Mouse (Mus musculus) hindbrain, embryonic 12.5 days (tissue): ENCODE results near the gene Mettl5. TPM values are rescaled to one million over a fixed set of nuclear protein-coding genes. Genes with fewer than 3 reads are reported as not detected.
"Not testable (repeated sequence)": the region's sequence is repeated elsewhere in the genome, so short reads cannot be mapped to it uniquely, and the experiment has no call there.

Source experiments
- ATAC-seq: fragments of 200-750 bp; cut with Nextera tagmentation; 2 replicates; pipeline ENCODE4 v1.8.0; 2017; ENCODE audit warnings: moderate TSS enrichment; ENCODE audit not compliant: low FRiP score
- H3K27ac ChIP-seq: fragments of 300-500 bp; sonication (generic); 2 replicates; pipeline ENCODE4 v1.5.1; 2016; ENCODE audit warnings: mild to moderate bottlenecking
- H3K27me3 ChIP-seq: fragments of 300-500 bp; sonication (generic); 2 replicates; pipeline ENCODE4 v1.6.1; 2016; ENCODE audit warnings: mild to moderate bottlenecking
- H3K36me3 ChIP-seq: fragments of 300-500 bp; sonication (generic); 2 replicates; pipeline ENCODE4 v1.6.1; 2016; ENCODE audit warnings: mild to moderate bottlenecking
- H3K4me1 ChIP-seq: fragments of 300-500 bp; sonication (generic); 2 replicates; pipeline ENCODE4 v1.6.1; 2016
- H3K4me2 ChIP-seq: fragments of 300-500 bp; sonication (generic); replicated peaks from 2 replicates; pipeline ENCODE4 v1.6.1; 2016; ENCODE audit warnings: mild to moderate bottlenecking
- H3K4me3 ChIP-seq: fragments of 300-500 bp; sonication (generic); 2 replicates; pipeline ENCODE4 v1.5.1; 2016; ENCODE audit warnings: mild to moderate bottlenecking
- H3K9ac ChIP-seq: fragments of 300-500 bp; sonication (generic); 2 replicates; pipeline ENCODE4 v1.6.1; 2016; ENCODE audit warnings: mild to moderate bottlenecking, moderate library complexity
- H3K9me3 ChIP-seq: fragments of 300-500 bp; sonication (generic); replicated peaks from 2 replicates; pipeline ENCODE4 v1.6.1; 2016; ENCODE audit warnings: mild to moderate bottlenecking
- WGBS: fragments of 180-500 bp; shearing (Covaris S2); methylation state at CpG from one replicate; pipeline ENCODE4 v1.1.7; 2016; 5-methylcytosine and 5-hydroxymethylcytosine counted together
- polyA plus RNA-seq: library from polyadenylated mRNA; unstranded; fragments of >200 nt; fragmentation: Nextera tagmentation; extraction: Ambion mirVana; gene quantifications from 2 replicates; pipeline ENCODE4 v1.2.1, GENCODE M21; 2016

Gene Mettl5
- polyA plus RNA-seq = 34.6 and 35.3 TPM in 2 replicates

DNA sequence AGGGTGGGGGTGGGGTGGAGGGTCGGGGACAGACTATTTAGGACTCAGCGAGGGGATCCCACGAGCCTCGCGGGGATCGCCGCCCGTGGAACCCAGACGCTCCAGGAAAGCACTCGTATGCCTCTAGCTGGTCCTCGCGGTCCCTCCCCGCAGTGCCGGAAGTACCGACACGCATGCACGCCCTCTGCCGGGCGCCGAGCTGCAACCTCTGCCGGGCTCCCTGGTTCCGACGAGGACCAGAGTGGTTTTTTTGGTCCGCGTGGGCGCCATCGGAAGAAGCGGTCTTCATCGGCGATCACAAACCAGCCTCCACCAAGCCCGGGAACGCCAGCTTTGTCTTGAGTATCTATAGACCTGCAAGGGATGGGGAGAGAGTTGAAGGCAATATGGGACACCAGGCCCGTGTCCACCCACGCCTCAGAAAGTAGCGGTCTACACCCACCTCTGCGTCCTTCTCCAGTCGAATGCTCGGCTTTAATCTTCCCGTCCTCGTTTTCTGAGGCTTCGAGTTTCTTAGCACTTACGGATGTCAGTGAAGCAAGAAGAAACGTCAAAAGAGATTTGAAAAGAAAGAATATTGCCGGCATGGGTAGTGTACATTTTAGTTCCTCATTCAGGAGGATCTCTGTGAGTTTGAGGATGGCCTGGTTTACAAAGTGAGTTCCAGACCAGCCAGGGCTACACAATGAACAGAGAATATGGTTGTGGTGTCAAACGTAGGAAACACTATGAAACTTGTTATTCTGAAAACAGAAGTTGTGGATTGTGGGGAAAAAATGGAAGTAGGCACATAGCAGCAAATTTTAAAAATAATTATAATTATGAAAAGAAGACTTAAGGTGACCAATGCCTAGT is at the start of gene Mettl5:
Mettl5 (minus strand) TSS at position 165 of the 855 bp plus-strand sequence.
- Histone ChIP-seq H3K27me3 (no peaks in the 10 kb centered on the region), H3K9me3 (no peaks in the 10 kb centered on the region), H3K4me3 (peak within 1 kb of the TSS; percentile 61), H3K9ac (peak within 1 kb of the TSS; percentile 79), H3K4me2 (peak within 1 kb of the TSS; percentile 72), H3K27ac (peak within 1 kb of the TSS; percentile 55), H3K36me3 (no peaks in the 10 kb centered on the region), H3K4me1 (0 out of 2 replicates have a peak, but pooled peaks cover 4% of the 10 kb centered on the region)
- 2% methylated on average over 45 of the region's 45 CpGs for WGBS
- peak; percentile 91 for ATAC-seq

DNA sequence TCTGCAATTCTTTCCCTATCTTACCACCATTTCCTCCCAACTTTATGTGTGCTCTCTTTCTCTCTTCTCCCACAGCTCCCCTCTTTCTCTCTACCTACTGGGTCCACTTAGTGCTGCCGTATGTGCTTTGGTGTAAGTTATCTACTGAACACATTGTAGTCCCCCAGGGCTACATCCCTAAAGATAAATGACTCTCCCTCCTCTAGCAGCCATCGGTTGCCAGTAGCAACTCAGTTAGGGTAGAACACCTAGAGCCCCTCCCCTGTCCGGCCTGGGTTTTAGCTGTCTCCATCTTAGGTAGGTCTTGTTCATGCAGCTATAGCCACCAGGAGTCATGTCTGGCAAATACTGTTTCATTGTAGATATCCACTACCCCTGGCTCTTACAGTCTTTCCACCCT is 39.5 kb upstream of the Mettl5 start:
- H3K9ac ChIP-seq = no peak overlapping the region
- no peaks in the 10 kb centered on the region for H3K4me1 ChIP-seq
- H3K4me2 ChIP-seq = no peak overlapping the region
- WGBS = 88% methylated on average over 3 of the region's 3 CpGs
- H3K27ac ChIP-seq = no peak overlapping the region
- ATAC-seq = no peak
- no peaks in the 10 kb centered on the region for H3K9me3 ChIP-seq
- H3K4me3 ChIP-seq = no peak overlapping the region
- no peaks in the 10 kb centered on the region for H3K27me3 ChIP-seq
- peaks cover 26% of the 10 kb centered on the region for H3K36me3 ChIP-seq

DNA sequence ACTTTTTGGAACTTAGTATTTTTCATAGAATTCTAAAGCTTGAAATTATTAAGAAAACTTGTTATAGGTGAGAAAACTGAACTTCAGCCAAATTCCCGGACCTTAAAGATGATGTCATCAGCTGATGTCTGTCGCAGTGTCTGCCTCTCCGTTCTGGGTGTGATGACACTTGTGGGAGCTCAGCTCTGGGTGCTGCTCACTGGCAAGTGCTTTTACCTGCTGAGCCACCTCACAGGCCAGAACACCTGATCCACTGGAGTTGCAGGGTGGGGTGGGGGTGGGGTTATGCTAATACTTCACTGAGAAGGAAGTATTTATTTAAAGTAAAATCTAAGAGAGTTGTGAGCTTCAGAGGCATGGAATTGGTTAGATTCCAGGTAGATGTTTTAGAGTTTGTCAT is 31.9 kb upstream of the Mettl5 start:
- Histone ChIP-seq H3K27ac (no peak overlapping the region), H3K9ac (no peak overlapping the region), H3K9me3 (no peaks in the 10 kb centered on the region), H3K4me2 (no peak overlapping the region), H3K4me3 (no peak overlapping the region), H3K4me1 (no peaks in the 10 kb centered on the region), H3K36me3 (peaks cover 36% of the 10 kb centered on the region), H3K27me3 (no peaks in the 10 kb centered on the region)
- 94% methylated on average over 3 of the region's 3 CpGs for WGBS
- no peak for ATAC-seq

DNA sequence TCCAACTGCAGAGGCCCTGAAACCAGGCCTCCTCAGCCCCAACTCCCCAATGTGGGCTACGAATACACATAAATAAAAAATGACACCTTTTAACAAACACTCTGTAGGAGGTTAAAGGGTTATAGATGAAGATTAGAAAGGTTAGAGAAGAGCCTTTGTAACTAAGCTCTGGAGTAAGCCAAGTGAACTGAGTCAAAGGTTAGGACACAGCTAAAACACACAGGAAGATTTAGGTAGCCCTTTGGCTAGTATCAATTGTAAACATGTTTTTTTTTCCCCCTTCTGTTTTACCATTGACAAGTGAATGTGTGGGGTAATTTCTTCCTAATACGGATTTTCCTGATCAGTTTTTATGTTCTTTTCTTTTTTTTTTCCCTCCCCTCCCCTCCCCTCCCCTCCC is 27.4 kb upstream of the Mettl5 start:
- no peaks in the 10 kb centered on the region for H3K9me3 ChIP-seq
- H3K27me3 ChIP-seq = no peaks in the 10 kb centered on the region
- peaks cover 14% of the 10 kb centered on the region for H3K36me3 ChIP-seq
- no peak for ATAC-seq
- H3K4me3 ChIP-seq = no peak overlapping the region
- H3K27ac ChIP-seq = no peak overlapping the region
- no peak overlapping the region for H3K9ac ChIP-seq
- no peaks in the 10 kb centered on the region for H3K4me1 ChIP-seq
- WGBS = 59% methylated on average over 2 of the region's 2 CpGs
- H3K4me2 ChIP-seq = no peak overlapping the region

DNA sequence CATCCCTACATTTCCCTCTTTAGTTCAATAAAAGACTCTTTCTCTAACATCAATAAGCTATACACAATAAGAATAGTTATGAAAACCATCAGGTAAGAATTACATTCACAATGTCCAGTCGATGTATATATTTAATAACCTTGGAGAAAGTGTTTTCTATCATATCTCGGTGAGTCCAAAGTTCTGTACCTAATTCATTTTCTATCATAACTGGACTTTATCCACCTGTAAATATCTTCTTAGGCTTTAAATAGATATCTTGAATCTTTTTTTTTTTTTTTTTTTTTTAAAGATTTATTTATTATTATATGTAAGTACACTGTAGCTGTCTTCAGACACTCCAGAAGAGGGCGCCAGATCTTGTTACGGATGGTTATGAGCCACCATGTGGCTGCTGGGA is 22.0 kb upstream of the Mettl5 start:
- H3K9ac ChIP-seq, H3K4me2 ChIP-seq, ATAC-seq, H3K9me3 ChIP-seq, H3K4me3 ChIP-seq, H3K4me1 ChIP-seq, H3K27me3 ChIP-seq, H3K36me3 ChIP-seq, H3K27ac ChIP-seq: not testable (repeated sequence)
- 82% methylated on average over 4 of the region's 4 CpGs for WGBS

DNA sequence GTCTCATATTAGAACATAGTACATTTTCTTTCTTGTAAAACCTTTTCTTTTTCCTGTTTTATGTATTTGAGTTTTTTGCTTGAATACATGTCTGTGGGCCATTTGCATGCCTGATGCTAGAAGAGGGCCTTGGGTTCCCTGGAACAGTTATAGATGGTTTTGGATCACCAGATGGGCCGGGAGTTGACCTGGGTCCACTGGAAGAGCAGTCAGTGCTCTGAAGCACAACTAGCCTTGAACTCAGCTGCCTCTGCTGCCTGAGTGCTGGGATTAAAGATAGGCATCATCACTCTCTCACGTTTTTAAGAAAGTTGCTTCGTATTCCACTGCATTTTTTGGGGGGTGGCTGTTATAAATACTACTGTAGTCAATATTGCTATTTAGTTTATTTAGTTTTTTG is 18.1 kb upstream of the Mettl5 start:
- ATAC-seq = no peak
- 92% methylated on average over 3 of the region's 3 CpGs for WGBS
- Histone ChIP-seq H3K4me3 (no peak overlapping the region), H3K36me3 (peaks cover 4% of the 10 kb centered on the region; the same call in 1 of the 2 replicates), H3K9ac (no peak overlapping the region), H3K27ac (no peak overlapping the region), H3K9me3 (no peaks in the 10 kb centered on the region), H3K27me3 (no peaks in the 10 kb centered on the region), H3K4me2 (no peak overlapping the region), H3K4me1 (peaks cover 8% of the 10 kb centered on the region)

DNA sequence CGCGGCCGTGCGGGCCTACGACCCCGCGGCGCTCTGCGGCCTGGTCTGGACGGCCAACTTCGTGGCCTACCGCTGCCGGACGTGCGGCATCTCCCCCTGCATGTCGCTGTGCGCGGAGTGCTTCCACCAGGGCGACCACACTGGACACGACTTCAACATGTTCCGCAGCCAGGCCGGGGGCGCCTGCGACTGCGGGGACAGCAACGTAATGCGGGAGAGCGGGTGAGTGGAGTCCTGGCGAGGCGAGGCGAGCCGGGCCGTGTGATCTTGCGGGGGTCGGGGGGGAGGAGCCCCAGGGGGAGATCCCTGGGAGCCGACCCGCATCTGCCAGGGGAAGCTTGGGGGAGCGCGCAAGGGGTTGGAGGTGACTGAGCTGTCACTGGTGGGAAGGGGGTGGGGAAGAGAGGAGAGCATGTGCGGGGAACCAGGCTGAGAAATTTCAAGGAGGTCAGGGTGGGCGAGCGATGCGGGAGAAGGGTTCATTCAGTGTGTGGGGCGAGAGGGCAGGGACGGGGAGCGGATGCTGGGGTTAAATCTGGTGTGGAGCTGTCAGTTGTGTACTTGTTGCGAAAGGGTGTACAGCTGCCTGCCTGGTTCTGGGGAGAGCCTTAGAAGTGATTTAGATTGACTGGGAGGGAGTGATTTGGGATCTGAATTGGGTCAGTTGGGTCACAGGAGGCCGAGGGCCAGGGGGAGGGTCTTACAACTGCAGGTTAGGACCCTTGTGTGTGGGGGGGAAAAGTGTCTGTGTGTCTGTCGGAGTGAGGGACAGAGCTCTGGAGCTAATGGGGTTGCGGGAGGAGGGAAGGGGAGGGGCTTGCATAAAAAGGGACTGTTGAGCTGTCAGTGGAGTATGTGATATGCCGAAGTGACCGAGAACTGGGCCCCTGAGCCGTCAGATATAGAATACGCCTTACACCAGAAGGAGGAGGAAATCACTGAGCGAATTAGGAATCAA is 12.5 kb upstream of the Mettl5 start:
- peaks cover 4% of the 10 kb centered on the region; the same call in 1 of the 2 replicates for H3K36me3 ChIP-seq
- H3K27ac ChIP-seq = peak overlapping the region; percentile 95
- WGBS = under 1% methylated on average over 55 of the region's 55 CpGs
- peak; percentile 79 for ATAC-seq
- no peaks in the 10 kb centered on the region for H3K27me3 ChIP-seq
- H3K4me1 ChIP-seq = peaks cover 11% of the 10 kb centered on the region
- peak overlapping the region; percentile 99 for H3K4me3 ChIP-seq
- H3K9ac ChIP-seq = peak overlapping the region; percentile 98
- H3K4me2 ChIP-seq = peak overlapping the region; percentile 88
- no peaks in the 10 kb centered on the region for H3K9me3 ChIP-seq

DNA sequence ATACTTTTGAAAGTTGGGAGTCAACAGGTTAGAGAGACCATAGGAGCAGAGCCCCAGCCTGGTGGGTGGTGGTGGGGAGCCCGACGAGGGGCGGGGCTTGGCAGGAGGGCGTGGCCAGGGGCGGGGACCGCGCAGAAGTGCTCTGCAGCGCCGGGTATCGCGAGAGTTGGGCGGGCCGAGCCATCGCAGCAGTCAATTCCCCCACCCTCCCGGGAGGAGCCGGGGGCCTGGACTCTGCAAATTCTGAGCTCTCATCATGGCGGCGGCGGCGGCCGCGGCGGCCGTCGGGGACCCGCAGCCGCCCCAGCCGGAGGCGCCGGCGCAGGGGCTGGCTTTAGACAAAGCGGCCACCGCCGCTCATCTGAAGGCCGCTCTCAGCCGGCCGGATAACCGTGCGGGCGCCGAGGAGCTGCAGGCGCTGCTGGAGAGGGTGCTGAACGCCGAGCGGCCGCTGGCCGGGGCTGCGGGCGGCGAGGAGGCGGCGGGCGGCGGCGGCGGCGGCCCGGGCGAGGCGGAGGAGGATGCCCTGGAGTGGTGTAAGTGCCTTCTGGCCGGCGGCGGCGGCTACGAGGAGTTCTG is 11.7 kb upstream of the Mettl5 start, which contains the start of gene Ubr3:
Ubr3 (plus strand) TSS at position 208 of the 579 bp plus-strand sequence.
- Histone ChIP-seq H3K4me3 (peak within 1 kb of the TSS; percentile 99), H3K27me3 (no peaks in the 10 kb centered on the region), H3K27ac (peak within 1 kb of the TSS; percentile 95), H3K4me1 (peaks cover 11% of the 10 kb centered on the region), H3K36me3 (peaks cover 3% of the 10 kb centered on the region; the same call in 1 of the 2 replicates), H3K4me2 (peak within 1 kb of the TSS; percentile 88), H3K9ac (peak within 1 kb of the TSS; percentile 98), H3K9me3 (no peaks in the 10 kb centered on the region)
- under 1% methylated on average over 49 of the region's 65 CpGs for WGBS
- ATAC-seq = peak; percentile 98

DNA sequence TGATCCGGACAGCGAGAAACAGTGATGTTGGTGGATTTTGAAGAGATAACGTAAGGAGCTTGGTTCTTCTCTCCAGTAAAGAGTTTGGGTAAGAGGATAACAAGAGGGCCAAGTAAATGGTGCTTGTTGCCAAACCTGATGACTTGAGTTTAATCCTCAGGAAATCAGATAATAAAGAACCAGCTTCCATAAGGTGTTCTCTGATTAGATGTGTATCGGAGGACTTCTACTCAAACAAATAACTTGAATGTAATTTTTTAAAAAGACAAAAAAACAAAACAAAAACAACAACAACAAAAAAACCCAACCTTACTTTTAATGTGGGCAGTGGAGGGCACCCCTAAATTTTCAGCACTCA is 10.8 kb upstream of the Mettl5 start:
- WGBS = 94% methylated on average over 4 of the region's 4 CpGs
- Histone ChIP-seq H3K9ac (no peak overlapping the region), H3K9me3 (no peaks in the 10 kb centered on the region), H3K27ac (no peak overlapping the region), H3K36me3 (no peaks in the 10 kb centered on the region), H3K4me1 (peaks cover 11% of the 10 kb centered on the region), H3K27me3 (no peaks in the 10 kb centered on the region), H3K4me2 (no peak overlapping the region), H3K4me3 (no peak overlapping the region)
- no peak for ATAC-seq

DNA sequence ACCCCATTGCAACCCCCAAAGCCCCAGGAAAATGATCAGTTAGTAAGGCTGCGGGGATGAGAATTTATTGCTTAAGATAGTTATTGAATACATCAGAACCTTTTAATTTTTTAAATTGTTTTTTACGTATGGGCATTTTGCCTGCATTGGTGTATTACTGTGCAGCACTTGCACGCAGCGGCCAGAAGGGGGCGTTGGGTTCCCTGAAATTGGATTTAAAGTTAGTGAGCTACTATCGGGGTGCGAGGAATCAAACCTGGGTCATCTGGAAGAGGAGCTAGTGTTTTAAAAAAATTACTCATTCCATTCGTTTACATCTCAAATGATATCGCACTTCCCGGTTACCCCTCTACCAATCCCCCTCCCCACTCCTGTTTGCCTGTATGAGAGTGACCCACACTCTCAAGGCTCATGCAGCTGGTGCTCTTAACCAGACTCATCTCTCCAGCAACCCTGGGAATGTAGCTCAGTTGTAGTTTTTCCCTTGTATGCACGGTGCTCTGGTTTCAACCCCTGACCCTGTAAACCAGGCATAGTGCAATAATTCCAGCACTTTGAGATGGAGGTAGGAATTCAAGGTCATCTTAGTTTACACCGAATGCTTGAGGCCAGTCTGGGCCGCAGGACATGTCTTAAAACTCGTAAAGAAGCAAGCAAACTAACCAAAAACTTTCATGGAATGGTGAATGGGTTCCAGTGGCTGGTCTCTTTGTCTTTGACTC is 10.2 kb upstream of the Mettl5 start:
- Histone ChIP-seq H3K9me3 (no peaks in the 10 kb centered on the region), H3K27me3 (no peaks in the 10 kb centered on the region), H3K9ac (no peak overlapping the region), H3K27ac (no peak overlapping the region), H3K4me1 (peaks cover 11% of the 10 kb centered on the region), H3K36me3 (no peaks in the 10 kb centered on the region), H3K4me3 (no peak overlapping the region), H3K4me2 (no peak overlapping the region)
- 62% methylated on average over 14 of the region's 14 CpGs for WGBS
- ATAC-seq = no peak

DNA sequence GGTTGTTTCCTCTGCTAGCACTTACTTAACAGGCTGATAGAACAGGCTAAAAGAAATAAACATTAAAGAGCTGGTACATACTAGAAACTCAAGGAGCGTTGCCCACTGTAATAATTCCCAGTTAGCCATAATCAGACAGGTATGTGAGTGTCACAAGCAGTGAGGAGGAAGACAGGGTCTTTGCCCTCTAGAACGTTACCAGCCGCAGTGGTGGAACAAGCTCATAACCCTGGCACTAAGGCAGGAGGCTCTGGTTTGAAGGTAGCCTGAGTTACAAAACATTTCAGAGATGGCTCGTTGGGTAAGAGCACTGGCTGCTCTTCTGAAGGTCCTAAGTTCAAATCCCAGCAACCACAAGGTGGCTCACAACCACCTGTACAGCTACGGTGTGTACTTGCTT is 8.5 kb upstream of the Mettl5 start:
- H3K4me3 ChIP-seq = no peak overlapping the region
- H3K4me1 ChIP-seq = peaks cover 6% of the 10 kb centered on the region
- H3K36me3 ChIP-seq = no peaks in the 10 kb centered on the region
- H3K9ac ChIP-seq = no peak overlapping the region
- WGBS = 88% methylated on average over 5 of the region's 5 CpGs
- H3K4me2 ChIP-seq = no peak overlapping the region
- H3K27me3 ChIP-seq = no peaks in the 10 kb centered on the region
- H3K9me3 ChIP-seq = no peaks in the 10 kb centered on the region
- H3K27ac ChIP-seq = no peak overlapping the region
- ATAC-seq = no peak
